Mouse (Mus musculus) embryo, embryonic 11 days (tissue): ENCODE data around the gene Sema3e.
A peak's percentile ranks its signal among the peaks of the same experiment; 100 is the strongest.

Experiments
- DNase-seq: peaks from one replicate; pipeline ENCODE4 v3.0.0-alpha.2; 2015

The Sema3e gene

GRCm38 (mm10) chr5:14025205-14026124 lies at the start of gene Sema3e:
TSS of gene Sema3e (plus strand) at chr5:14025276.
- DNase-seq: peak; percentile 70

DNA sequence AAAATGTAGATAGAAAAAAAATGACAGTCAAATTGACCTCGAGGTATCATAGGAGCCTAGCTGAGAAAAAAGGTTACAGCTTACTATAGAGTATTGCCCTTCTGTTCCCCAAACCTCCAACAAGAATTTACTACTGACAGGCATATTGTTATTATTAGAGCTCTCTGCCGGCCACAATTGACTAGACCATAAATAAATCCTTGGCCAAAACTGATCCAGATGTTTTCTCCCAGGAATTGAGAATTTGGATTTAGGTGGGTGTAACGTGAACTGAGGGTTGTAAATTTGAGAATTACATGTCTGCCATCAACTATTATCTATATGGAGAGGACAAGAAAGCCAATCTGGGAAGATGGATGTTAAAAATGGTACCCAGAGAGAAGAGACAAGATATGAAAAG lies 47.5 kb upstream of the Sema3e start:
- DNase-seq: peak; percentile 39

GRCm38 (mm10) chr5:13979156-13979555 lies 45.9 kb upstream of the Sema3e start:
- DNase-seq: no peak

DNA sequence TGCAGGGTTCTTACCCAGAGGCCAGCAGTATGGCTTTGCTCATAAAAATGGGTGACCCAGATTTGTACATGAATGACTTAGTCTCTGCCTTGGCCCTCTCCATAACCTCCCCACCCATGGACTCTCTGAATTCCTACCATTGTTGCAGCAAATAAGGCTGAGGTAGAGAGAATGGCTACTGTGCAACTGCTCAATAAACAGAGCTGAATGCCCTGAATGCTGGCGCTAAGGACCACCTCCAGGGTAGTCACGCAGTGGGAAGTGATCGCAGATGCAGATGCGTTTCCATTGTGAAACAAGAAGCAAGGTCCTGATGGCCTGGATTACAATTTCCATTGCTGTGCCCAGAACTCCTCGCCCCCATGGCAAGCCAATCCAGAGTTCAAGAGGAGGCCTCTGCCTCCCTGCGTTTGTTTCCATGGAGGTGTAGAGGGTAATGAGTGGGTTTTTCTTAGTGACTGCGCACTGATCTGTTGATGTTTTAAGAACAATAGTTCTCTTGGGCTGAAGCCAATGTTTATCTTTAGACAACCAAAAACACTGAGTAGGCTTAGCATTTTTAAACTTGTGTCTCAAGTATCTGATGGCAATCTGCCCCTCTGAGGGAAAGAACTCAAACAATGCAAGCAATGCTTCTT lies 42.5 kb upstream of the Sema3e start:
- peak; percentile 17 for DNase-seq

DNA sequence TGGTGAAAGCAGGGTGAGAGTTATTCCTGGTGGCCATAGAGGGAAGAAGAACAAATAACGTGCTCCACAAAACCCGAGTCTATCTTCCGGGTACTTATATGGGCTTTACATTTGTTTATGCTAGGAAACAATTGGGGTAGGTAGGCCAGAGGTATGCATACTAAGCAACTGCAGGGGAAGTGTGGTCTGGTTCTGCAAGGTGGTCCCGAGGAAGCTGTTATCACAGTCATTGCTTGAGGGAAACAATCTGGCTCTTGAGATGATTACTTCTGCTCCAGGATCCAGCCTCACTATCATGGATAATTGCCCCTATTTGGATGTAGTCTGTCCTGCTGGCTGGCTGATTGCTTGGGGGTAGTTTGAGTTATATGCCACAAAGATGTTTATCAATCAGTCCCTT lies 41.5 kb upstream of the Sema3e start:
- DNase-seq: no peak

DNA sequence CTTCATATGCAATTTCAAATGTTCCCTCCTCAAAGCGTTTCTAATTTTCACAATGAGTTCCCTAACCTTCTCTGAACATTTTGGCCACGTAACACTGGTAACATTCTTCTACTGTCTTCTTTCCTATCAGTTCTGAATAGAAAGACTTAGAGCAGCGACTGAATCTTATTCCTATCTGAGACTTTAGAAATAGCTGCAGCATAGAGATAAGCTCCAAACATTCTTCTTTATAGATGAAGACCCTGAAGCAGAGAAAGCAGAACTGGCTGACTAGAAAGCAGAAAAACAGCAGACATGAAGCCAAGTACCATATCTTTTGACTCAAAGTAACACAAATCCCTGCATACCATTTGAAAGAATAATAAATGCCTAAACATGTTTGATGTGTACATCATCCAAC lies 39.4 kb upstream of the Sema3e start:
- no peak for DNase-seq

GRCm38 (mm10) chr5:13987123-13987522 lies 38.0 kb upstream of the Sema3e start:
- DNase-seq: no peak

GRCm38 (mm10) chr5:13988023-13988422 lies 37.1 kb upstream of the Sema3e start:
- DNase-seq: no peak

DNA sequence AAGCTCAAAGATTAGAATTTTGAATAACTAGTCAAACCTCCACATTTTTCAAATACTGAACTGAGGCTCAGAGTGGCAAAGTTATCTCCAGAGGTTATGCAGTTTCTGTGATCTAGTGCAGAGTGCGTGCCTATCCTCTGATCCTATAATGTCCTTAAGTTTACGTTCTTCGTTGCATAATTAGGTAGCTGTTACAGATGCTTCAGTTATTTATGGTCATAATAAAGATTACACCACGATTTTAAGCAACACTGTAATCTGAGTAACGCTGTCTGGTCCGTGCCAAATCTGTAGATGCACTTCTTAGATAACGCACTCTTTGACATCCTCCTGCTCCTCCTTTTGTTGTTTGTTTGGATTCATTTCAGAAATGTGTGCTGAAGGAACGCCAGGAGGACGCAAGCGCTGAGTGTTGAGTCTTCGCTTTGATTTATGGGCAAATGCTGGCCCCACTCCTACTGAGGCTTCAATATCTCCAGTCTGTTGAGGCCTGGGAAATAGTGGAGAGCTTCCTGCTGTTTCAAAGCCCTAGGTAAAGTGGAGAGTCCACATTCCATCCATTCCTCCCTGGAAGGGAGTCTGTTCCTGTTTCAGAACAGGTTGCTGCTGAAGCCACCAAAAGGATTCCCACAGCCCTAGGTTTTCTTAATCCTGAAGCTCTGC lies 32.2 kb upstream of the Sema3e start:
- peak; percentile 35 for DNase-seq

GRCm38 (mm10) chr5:14028341-14028740 lies 3.3 kb downstream of the Sema3e start:
- no peak for DNase-seq

DNA sequence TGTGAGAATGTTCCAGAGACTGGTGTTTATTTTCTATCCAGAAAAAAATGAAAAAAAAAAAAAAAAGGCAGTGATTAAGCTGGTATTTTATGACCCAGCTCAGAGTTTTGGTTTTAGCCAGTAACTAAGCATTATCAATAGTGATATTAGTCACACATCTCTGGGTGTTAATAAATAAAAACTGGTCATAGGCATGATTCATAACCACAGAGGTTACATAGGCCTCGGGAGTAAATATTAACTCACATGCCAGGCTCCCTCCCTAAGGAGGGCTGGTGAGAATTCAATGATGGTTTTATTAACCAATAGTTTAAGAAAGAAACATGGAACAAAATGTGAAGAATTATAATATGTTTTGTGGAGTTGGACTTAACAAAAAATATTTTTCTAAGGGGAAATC lies 5.7 kb downstream of the Sema3e start:
- DNase-seq: no peak

- no peak for DNase-seq
These were observed 7.0 kb downstream of the Sema3e start for GRCm38 (mm10) chr5:14032056-14032455.

DNA sequence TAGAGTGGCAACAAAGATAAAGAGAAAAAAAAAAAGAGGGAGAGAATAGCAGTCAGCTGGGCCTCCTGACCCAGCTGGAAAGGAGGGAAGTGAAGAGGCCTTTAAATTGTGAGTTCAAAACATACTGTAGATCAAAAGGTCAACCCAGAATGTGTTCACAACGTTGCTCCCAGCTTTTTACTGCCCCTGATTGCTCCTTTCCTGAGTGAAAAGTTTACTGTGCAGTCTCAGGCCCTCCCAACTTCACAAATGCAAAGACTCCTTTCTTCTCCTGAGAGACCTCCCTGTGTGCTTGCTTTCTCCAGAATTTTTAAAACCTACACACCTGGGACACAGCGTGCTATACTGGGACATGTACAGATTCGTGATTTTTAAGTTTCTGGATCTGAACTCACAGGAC lies 8.2 kb downstream of the Sema3e start:
- no peak for DNase-seq

DNA sequence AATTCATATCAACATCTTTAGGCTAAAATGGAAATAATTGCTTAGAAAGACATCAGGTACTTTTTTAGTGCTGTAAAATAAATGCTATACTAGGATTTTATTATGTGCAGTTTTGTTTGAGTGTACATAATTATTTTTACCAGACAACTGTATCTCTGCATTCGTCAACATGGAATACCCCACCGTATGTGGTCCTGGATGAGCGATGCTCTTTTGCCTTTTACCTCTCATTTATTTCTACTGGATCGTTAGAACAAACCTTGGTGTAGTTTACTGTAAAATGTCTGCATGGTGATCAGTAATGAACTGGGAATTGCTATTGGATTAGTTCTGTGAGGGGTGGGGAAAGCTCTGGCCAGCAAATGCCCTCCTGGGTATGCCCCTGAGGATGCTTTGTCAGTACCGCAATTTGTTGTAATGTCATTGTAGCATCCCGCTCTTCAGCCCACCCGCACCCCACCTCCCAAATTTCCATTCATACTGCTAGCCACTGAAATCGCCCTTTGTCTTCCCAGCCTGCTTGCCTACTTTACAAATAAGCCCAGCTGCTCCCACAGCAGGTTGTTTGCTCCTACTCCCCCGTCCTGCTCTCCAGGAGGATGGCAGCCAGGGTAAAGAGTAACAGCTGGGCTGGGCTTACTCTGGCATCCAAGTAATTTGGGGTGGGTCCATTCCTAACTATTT lies 13.9 kb downstream of the Sema3e start:
- peak; percentile 53 for DNase-seq

- DNase-seq: no peak
These were observed 15.1 kb downstream of the Sema3e start for GRCm38 (mm10) chr5:14040208-14040607.

DNA sequence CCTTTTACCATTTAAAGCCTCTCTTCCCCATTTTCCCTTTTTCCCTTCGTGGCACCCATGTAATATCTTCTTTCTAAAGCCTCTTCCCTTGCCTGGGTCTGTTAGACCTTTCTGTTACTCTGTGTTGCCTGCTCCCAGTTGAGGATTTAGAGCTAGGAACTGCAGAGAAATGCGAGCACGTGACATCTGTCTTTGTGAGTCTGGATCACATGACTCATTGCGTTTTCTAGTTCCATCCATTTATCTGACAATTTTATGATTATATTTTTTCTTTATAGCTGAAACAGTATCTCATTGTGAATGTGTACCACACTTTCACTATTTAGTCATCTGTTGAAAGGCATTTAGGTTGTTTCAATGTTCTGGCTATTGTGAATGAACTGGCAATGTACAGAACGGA lies 18.0 kb downstream of the Sema3e start:
- no peak for DNase-seq

GRCm38 (mm10) chr5:14043983-14044382 lies 18.9 kb downstream of the Sema3e start:
- no peak for DNase-seq

DNA sequence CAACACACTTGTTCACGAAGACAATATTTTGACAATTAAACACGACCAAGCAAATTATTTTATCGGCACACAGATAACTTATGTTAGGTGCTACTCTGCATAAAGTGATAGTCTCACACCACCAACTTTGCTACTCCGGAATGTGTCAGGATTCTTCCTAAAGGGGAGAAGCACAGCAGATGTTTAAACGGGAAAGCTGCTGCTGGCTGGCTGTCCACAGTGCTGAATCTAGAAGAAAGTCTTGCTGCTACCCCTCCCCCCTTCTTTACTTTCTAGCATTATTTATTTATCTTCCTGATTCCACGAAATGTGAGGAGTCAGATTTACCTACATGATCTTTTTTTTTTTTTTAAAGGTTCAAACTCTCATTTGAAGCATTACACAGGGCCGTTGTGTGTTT lies 23.6 kb downstream of the Sema3e start:
- peak; percentile 31 for DNase-seq

- DNase-seq: no peak
These were observed 29.4 kb downstream of the Sema3e start for GRCm38 (mm10) chr5:14054472-14054871.

DNA sequence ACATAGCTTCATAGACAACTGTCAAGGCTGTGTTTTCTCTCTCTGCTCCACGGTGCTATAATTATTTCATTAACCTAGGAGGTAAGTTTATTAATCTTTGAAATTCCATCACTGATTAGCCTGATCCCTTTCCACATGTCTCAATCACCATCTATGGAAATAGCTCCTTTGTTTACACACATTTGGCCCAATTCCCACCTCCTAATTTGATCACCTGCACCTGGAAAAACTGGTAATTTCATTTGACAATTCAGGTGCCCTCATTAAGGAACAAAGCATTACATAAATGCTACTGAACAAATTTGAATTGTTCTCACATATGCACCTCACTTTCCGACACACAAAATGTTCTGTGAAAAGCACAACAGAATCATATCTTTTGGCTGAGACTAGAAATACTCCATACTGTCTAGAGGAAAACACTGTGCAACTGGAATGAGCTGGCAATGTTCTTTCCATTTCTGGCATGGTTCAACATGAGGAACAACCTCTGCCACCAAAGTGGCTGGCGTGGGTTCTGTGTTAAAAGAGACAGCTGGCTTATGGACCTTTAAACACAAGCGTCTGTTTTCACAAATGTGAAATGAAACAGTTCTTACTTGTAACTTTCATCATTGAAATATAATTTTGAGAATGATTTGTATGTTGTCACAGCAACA lies 34.9 kb downstream of the Sema3e start:
- no peak for DNase-seq

DNA sequence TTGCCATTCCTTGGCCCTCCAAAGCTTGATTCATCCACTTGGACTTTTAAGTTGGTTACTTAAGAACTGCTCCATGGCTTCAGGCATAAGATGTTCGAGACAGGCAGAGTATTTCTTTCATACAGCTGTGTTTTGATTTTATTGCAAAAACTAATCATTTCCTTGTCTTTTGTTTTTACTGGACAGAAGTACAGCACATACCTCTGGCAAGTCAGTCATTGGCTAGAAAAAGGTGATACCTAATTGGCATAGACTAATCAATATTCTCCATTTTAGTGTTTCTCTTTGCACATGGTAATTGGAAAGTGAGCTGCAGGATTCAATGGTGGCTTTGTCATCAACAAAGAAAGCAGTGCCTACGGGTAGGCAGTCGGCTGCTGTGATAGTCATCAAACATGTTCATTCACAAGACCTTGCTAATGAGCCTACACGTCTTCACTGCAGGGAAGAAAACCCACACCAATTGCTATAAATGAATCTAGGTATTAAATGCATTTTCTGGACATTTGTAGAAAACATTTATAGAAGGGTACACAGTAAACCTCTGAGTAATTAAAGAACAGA lies 37.9 kb downstream of the Sema3e start:
- peak; percentile 5 for DNase-seq

DNA sequence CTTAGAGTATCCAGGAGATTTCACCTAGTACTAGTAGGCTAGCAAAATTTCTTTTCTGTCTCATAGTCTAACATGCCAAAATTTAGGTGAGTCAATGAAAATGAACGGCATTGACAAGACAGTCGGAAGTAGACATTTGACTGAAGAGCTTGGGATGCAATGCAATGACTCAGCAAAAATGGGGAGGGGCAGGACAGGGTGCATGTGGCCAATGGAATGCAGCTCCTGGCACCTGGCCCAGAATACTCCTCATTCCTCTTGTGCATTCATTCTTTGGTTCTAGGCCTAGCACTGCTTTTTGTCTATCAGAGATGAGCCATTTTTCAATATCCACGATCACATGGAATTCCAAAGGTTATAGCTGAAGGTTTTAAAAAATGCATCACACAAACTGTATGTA lies 48.1 kb downstream of the Sema3e start:
- DNase-seq: no peak
